Mouse (Mus musculus) kidney, adult 2 months (tissue): ENCODE data around the gene Ergic2.

ENCODE experiments used
- CTCF ChIP-seq: fragments of 200-500 bp; conservative IDR thresholded peaks from 2 replicates; pipeline ENCODE4 v1.5.1; 2011; ENCODE audit warnings: low read depth, mild to moderate bottlenecking, control low read depth, low read length, moderate library complexity, mixed read lengths; ENCODE audit not compliant: insufficient read depth, insufficient read length
- POLR2A ChIP-seq: fragments of 200-500 bp; IDR thresholded peaks from one replicate; pipeline ENCODE4 v1.6.1; 2011; ENCODE audit warnings: low read depth, low read length, control low read depth

DNA sequence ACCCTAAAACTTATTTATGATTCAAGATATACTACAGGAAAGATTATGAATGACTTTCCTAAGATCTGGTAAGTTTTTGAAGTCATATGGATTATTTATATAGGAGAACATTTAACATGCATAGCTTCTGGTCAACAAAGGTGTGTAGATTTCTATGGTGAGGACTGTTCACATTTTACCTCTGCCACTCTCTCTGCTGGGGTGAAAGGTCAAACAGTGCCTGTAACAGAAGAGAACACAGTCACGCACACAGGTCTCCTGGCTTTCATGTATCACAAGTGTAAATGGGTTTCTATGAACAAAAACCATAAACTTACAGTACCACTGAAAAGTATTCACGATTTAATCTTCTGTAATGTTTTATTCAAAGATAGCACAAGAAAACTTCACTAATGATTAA is 13.0 kb downstream of the Ergic2 start:
- TF ChIP-seq CTCF (no peak), POLR2A (no peak)
